Mouse (Mus musculus): ENCODE measurements around the gene Cog8.

DNA sequence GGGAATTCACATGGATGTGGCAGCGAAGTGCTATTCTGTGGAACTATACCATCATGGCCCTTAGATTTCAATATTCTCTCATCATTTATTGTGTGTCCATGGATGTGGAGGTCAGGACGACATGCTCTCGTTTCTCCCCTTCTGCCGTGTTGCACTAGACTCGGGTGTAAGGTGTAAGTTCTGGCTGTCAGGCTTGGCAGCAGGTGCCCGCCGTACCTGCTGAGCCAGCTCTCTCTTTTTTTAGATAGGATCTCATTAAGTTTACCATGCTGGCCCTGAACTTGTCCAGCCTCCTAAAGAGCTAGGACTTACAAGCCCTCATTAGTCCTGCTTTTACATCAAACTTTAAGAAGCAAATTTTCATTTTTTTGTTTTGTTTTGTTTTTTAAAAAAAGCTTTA is 34.0 kb upstream of the Cog8 start:
- no peak for TF ChIP-seq CTCF (conservative IDR thresholded peaks at IDR 0.05 in 1 of 2, IDR thresholded peaks at IDR 0.05 in 1 of 2; ENCODE audit: low read depth in 2 of 2, low read length in 2 of 2)
- no peak for TF ChIP-seq PAX5 (IDR thresholded peaks at IDR 0.05; ENCODE audit: low read length)
- TF ChIP-seq CHD2 (IDR thresholded peaks at IDR 0.05; ENCODE audit: low read length) = no peak
- no peak for TF ChIP-seq EP300 (IDR thresholded peaks at IDR 0.05; ENCODE audit: low read length)
- TF ChIP-seq USF1 (IDR thresholded peaks at IDR 0.05; ENCODE audit: low read depth, low read length) = no peak
- TF ChIP-seq TCF12 (IDR thresholded peaks at IDR 0.05; ENCODE audit: low read depth, low read length) = no peak
- no peak for TF ChIP-seq ZKSCAN1 (IDR thresholded peaks at IDR 0.05; ENCODE audit: borderline replicate concordance, low read depth, low read length)
- no peak for TF ChIP-seq UBTF (IDR thresholded peaks at IDR 0.05; ENCODE audit: low read depth, low read length)
- TF ChIP-seq NRF1 (IDR thresholded peaks at IDR 0.05; ENCODE audit: low read depth, low read length) = no peak
- no peak for TF ChIP-seq POLR2A (IDR thresholded peaks at IDR 0.05; ENCODE audit: low read depth, low read length)
- TF ChIP-seq MAFK (IDR thresholded peaks at IDR 0.05; ENCODE audit: insufficient replicate concordance, low read length) = no peak
- no peak for TF ChIP-seq SMC3 (IDR thresholded peaks at IDR 0.05; ENCODE audit: low read depth, low read length)
- TF ChIP-seq NELFE (IDR thresholded peaks at IDR 0.05; ENCODE audit: low read depth, low read length) = no peak
- no peak for TF ChIP-seq ZNF384 (IDR thresholded peaks at IDR 0.05; ENCODE audit: low read depth, low read length)

Measured in CH12.LX (cell line).